Mouse (Mus musculus) forebrain, postnatal 0 days (tissue): ENCODE data around the gene 1700015G11Rik. TPM values are rescaled to one million over a fixed set of nuclear protein-coding genes. Genes with fewer than 3 reads are reported as not detected.

ENCODE experiments used
- ATAC-seq: fragments of 200-750 bp; cut with Nextera tagmentation; 2 replicates; pipeline ENCODE4 v1.8.0; 2017; ENCODE audit warnings: mild to moderate bottlenecking, moderate library complexity
- DNase-seq: peaks from one replicate; pipeline ENCODE4 v3.0.0-alpha.2; 2015
- H3K27ac ChIP-seq: fragments of 300-500 bp; sonication (generic); 2 replicates; pipeline ENCODE4 v1.5.1; 2014; ENCODE audit warnings: low read depth, mild to moderate bottlenecking, antibody characterized with exemption, low read length, moderate library complexity, mixed read lengths
- H3K27me3 ChIP-seq: fragments of 300-500 bp; sonication (generic); 2 replicates; pipeline ENCODE4 v1.6.1; 2014; ENCODE audit warnings: mild to moderate bottlenecking, low read length, mixed read lengths; ENCODE audit not compliant: insufficient read depth
- H3K36me3 ChIP-seq: fragments of 300-500 bp; sonication (generic); 2 replicates; pipeline ENCODE4 v1.6.1; 2014; ENCODE audit warnings: mild to moderate bottlenecking, moderate library complexity; ENCODE audit not compliant: insufficient read depth
- H3K4me1 ChIP-seq: fragments of 300-500 bp; sonication (generic); 2 replicates; pipeline ENCODE4 v1.6.1; 2014; ENCODE audit warnings: antibody characterized with exemption; ENCODE audit not compliant: insufficient read depth
- H3K4me2 ChIP-seq: fragments of 300-500 bp; sonication (generic); 2 replicates; pipeline ENCODE4 v1.6.1; 2014; ENCODE audit warnings: low read depth, mild to moderate bottlenecking, moderate library complexity
- H3K4me3 ChIP-seq: fragments of 300-500 bp; sonication (generic); 2 replicates; pipeline ENCODE4 v1.5.1; 2014; ENCODE audit warnings: low read depth, low read length, mixed read lengths
- H3K9ac ChIP-seq: fragments of 300-500 bp; sonication (generic); 2 replicates; pipeline ENCODE4 v1.6.1; 2014; ENCODE audit warnings: mild to moderate bottlenecking
- H3K9me3 ChIP-seq: fragments of 300-500 bp; sonication (generic); 2 replicates; pipeline ENCODE4 v1.6.1; 2016; ENCODE audit warnings: low read length
- CTCF ChIP-seq: sonication (generic); IDR thresholded peaks from 2 replicates; pipeline ENCODE4 v1.5.1; 2016; ENCODE audit warnings: antibody characterized with exemption, control low read depth, low read depth
- WGBS: fragments of 180-500 bp; shearing (Covaris S2); extraction: QIAGEN DNeasy Blood & Tissue Kit; methylation state at CpG from one replicate; pipeline ENCODE4 v1.1.7; 2014; 5-methylcytosine and 5-hydroxymethylcytosine counted together
- polyA plus RNA-seq: library from polyadenylated mRNA; unstranded; fragments of >200 nt; fragmentation: Nextera tagmentation; extraction: Ambion mirVana; gene quantifications from 2 replicates; pipeline ENCODE4 v1.2.1, GENCODE M21; 2015
- total RNA-seq: library from RNA; depleted of rRNA; stranded (reverse); fragments of >200 nt; gene quantifications from 2 replicates; pipeline ENCODE4 v1.2.3, GENCODE M21; 2014

The 1700015G11Rik gene
- total and polyA plus RNA-seq, 2 experiments from 2014 or later = not detected

DNA sequence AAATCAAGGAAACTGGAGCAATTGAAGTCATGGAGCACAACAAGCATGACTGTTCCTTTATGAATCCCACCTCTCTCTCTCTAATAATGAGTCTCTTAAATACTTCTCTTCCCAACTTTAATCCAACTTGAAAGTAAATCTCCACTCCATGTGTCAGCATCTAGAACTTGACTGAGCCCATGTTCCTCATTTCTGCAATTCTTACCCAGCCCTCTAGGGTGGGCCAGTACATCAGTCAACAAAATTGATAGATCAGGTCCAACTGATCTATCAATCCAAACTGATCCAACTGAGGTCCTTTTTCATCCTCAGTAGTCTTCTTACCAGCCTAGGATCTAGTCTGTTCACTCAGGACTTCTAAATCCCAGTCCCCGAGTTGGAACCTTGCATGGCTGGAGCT is 348 bp downstream of the 1700015G11Rik start:
- ATAC-seq (no peak), DNase-seq (no peak)
- no peak overlapping the region for H3K27ac ChIP-seq
- no peak overlapping the region for H3K4me2 ChIP-seq
- no peaks in the 10 kb centered on the region for H3K4me1 ChIP-seq
- H3K36me3 ChIP-seq = no peaks in the 10 kb centered on the region
- no peak overlapping the region for H3K9ac ChIP-seq
- no peak for TF ChIP-seq CTCF
- WGBS = 97% methylated on average over 1 of the region's 1 CpGs
- H3K27me3 ChIP-seq = no peaks in the 10 kb centered on the region
- H3K4me3 ChIP-seq = no peak overlapping the region
- no peaks in the 10 kb centered on the region for H3K9me3 ChIP-seq

GRCm38 (mm10) chr7:52013457-52013856 is 2.1 kb downstream of the 1700015G11Rik start:
- Histone ChIP-seq H3K4me3 (no peak overlapping the region), H3K4me1 (no peaks in the 10 kb centered on the region), H3K27me3 (no peaks in the 10 kb centered on the region; the same call in 1 of the 2 replicates), H3K4me2 (no peak overlapping the region), H3K36me3 (no peaks in the 10 kb centered on the region), H3K9ac (no peak overlapping the region), H3K27ac (no peak overlapping the region), H3K9me3 (no peaks in the 10 kb centered on the region)
- no peak for ATAC-seq
- DNase-seq = no peak
- TF ChIP-seq CTCF = no peak
- 78% methylated on average over 7 of the region's 7 CpGs for WGBS

DNA sequence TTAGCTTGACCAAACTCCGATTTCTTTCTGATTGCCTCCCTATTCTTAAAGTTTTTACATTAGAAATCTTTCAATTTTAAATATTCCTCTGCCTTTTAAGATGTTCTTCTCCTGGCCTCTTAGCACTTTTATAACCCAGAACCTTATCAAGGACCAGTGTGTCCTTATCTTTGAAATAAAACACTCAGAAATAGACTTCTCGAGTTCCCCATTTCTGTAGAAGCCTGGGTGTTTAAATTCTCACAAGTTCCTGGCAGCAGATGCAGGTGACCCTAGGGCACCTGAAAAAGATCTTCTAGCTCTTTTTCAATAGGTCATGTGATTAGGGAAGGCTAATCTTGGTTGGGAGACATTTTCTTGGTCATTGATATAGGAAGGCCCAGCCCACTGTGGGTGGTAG is 8.4 kb downstream of the 1700015G11Rik start:
- Histone ChIP-seq H3K4me1 (peaks cover 5% of the 10 kb centered on the region), H3K4me2 (no peak overlapping the region), H3K36me3 (no peaks in the 10 kb centered on the region), H3K4me3 (no peak overlapping the region), H3K9ac (no peak overlapping the region), H3K27ac (no peak overlapping the region), H3K9me3 (no peaks in the 10 kb centered on the region), H3K27me3 (no peaks in the 10 kb centered on the region; the same call in 1 of the 2 replicates)
- ATAC-seq (no peak), DNase-seq (no peak)
- WGBS = 88% methylated on average over 2 of the region's 2 CpGs
- TF ChIP-seq CTCF = no peak

DNA sequence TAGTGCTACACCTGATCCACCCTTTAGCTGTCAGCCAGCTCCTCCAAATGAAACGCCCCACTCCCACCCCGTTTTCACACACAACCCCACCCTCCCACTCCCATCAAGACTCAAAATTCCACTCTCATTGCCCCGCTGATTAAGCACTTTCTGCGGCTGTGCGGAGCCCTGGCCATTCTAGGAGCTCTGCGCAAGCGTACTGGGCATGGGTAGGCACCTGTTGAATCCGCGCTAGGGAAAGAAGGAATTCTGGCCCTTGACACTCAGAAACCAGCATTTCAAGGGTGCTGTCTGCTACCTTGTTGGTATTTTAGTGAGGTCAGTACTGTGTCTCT is 9.3 kb downstream of the 1700015G11Rik start:
- no peaks in the 10 kb centered on the region for H3K9me3 ChIP-seq
- DNase-seq (no peak), ATAC-seq (peak; percentile 79)
- WGBS = 3% methylated on average over 9 of the region's 9 CpGs
- no peaks in the 10 kb centered on the region for H3K36me3 ChIP-seq
- H3K4me3 ChIP-seq = peak overlapping the region; percentile 71
- H3K4me2 ChIP-seq = peak overlapping the region; percentile 66
- no peaks in the 10 kb centered on the region; the same call in 1 of the 2 replicates for H3K27me3 ChIP-seq
- TF ChIP-seq CTCF = no peak
- 0 out of 2 replicates have a peak overlapping the region, but pooled peaks have one; percentile 77 for H3K27ac ChIP-seq
- H3K9ac ChIP-seq = peak overlapping the region; percentile 85; the same call in 1 of the 2 replicates
- peaks cover 5% of the 10 kb centered on the region for H3K4me1 ChIP-seq

GRCm38 (mm10) chr7:52005511-52006295 is 9.8 kb downstream of the 1700015G11Rik start, which contains the start of gene Svip:
TSS of gene Svip (minus strand) at chr7:52006018.
- Histone ChIP-seq H3K27me3 (no peaks in the 10 kb centered on the region; the same call in 1 of the 2 replicates), H3K9ac (peak within 1 kb of the TSS; percentile 85), H3K9me3 (no peaks in the 10 kb centered on the region), H3K4me1 (peaks cover 5% of the 10 kb centered on the region), H3K36me3 (no peaks in the 10 kb centered on the region), H3K27ac (peak within 1 kb of the TSS; percentile 77), H3K4me2 (peak within 1 kb of the TSS; percentile 66), H3K4me3 (peak within 1 kb of the TSS; percentile 71)
- ATAC-seq (peak; percentile 97), DNase-seq (peak; percentile 96)
- 2% methylated on average over 41 of the region's 47 CpGs for WGBS
- TF ChIP-seq CTCF = no peak

DNA sequence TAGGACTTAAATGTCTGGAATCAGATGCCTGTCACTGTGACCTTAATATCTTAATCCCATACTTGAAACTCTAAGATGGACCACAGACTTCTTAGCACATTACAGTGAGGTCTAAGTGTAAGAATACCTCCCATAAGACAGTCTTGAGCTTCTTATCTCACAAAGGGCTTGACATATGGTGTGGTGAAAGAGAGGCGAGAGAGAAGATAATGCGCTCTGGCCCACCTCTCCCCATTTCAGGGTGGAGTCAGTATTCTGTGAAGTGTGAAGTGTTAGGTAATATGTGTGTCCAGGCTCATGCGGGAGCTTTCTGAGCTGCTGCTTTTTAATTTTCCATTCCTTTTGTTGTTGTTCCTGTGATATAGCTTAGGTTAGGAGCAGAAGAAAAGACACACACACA is 24.5 kb downstream of the 1700015G11Rik start:
- no peak for ATAC-seq
- H3K27me3 ChIP-seq = no peaks in the 10 kb centered on the region
- DNase-seq = no peak
- no peak for TF ChIP-seq CTCF
- WGBS = 87% methylated on average over 3 of the region's 3 CpGs
- H3K4me3 ChIP-seq = no peak overlapping the region
- no peaks in the 10 kb centered on the region for H3K9me3 ChIP-seq
- no peak overlapping the region for H3K9ac ChIP-seq
- H3K4me1 ChIP-seq = no peaks in the 10 kb centered on the region
- H3K4me2 ChIP-seq = no peak overlapping the region
- H3K36me3 ChIP-seq = no peaks in the 10 kb centered on the region
- no peak overlapping the region for H3K27ac ChIP-seq

DNA sequence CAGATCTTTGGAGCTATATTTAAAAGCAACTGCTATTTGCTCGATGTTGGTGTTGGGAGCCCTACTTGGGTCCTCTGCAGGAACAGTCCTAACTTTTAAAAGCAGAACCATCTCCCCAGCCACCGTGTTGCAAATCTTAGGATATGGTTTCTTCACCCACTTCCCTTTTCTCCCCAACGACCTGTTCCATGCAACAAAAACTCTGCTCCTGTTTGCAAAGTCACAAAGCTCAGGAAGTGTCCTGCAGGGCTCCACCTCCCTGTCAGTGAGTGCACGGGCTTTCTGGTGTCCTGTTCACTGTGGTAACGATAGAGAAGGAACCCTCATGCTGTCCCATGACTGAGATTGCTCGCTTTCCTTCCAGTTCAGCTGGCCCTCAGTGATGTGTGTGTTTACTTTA is 28.6 kb downstream of the 1700015G11Rik start:
- Histone ChIP-seq H3K27ac (no peak overlapping the region), H3K9me3 (no peaks in the 10 kb centered on the region), H3K4me2 (no peak overlapping the region), H3K27me3 (no peaks in the 10 kb centered on the region), H3K4me1 (no peaks in the 10 kb centered on the region), H3K9ac (no peak overlapping the region), H3K4me3 (no peak overlapping the region), H3K36me3 (no peaks in the 10 kb centered on the region)
- ATAC-seq (no peak), DNase-seq (no peak)
- TF ChIP-seq CTCF = no peak
- WGBS = 68% methylated on average over 6 of the region's 6 CpGs
